Mouse (Mus musculus): ENCODE measurements around the gene Pax3.

Pax3 gene

DNA sequence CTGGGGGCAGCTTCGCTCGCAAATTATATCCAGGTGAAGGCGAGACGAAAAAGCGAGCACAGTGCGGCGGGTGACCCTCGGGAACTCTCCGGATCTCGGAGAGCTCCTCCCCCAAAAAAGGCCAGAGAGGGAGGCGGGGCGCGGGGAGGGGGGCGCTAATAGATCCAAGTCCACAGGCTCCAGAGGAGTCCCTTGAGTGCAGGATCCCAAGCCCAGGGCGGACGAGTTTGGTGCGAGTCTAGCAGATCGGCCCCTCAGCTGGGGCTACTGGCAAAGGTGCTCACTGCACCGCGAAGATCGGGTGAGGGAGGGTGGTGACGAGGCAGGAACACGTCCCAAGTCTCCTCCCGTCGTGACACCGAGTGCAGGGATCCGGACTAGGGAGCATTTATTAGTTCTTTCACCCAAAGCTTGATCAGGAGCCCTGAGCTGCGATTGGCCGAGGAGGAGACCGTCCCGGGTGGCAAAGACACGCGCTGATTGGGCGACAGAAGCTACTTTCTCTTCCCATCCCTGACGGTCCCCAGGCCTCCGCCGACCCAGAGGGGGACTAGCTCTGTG, at the start of gene Pax3:
Gene Pax3 (minus strand): TSS at position 384 of the 561 bp plus-strand sequence.
- peak in 1 of 2 experiments; percentile 29 for DNase-seq

DNA sequence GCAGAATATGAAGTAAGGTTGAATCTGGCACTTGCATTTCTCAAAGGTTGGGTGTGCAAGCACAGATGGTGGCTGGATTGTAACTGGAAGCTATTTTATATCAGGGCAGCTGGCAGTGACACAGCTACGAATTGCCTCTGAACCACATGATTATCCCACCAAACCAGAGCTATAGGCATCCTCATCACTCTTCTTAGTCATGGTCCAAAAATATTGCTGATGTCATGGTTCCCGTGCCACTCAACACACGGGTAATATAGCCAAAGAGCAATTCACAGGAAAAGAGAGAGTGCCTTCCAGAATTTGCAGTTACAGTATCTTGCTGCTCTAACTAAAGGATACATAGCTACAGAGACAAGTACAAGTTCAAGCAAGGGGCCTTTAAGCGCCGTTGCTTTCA, 37.4 kb upstream of the Pax3 start:
- no peak for DNase-seq

GRCm38 (mm10) chr1:78231901-78232546, 35.1 kb upstream of the Pax3 start:
- DNase-seq = no peak

- DNase-seq = no peak
Measured at GRCm38 (mm10) chr1:78229801-78230200, 32.9 kb upstream of the Pax3 start.

- no peak for DNase-seq
Measured at GRCm38 (mm10) chr1:78228771-78229170, 31.8 kb upstream of the Pax3 start.

GRCm38 (mm10) chr1:78218057-78218780, 21.3 kb upstream of the Pax3 start:
- DNase-seq = no peak

- DNase-seq = peak; percentile 27 to 46
Measured at GRCm38 (mm10) chr1:78217151-78218034, 20.5 kb upstream of the Pax3 start.

- DNase-seq = no peak
Measured at GRCm38 (mm10) chr1:78216509-78217141, 19.7 kb upstream of the Pax3 start.

DNA sequence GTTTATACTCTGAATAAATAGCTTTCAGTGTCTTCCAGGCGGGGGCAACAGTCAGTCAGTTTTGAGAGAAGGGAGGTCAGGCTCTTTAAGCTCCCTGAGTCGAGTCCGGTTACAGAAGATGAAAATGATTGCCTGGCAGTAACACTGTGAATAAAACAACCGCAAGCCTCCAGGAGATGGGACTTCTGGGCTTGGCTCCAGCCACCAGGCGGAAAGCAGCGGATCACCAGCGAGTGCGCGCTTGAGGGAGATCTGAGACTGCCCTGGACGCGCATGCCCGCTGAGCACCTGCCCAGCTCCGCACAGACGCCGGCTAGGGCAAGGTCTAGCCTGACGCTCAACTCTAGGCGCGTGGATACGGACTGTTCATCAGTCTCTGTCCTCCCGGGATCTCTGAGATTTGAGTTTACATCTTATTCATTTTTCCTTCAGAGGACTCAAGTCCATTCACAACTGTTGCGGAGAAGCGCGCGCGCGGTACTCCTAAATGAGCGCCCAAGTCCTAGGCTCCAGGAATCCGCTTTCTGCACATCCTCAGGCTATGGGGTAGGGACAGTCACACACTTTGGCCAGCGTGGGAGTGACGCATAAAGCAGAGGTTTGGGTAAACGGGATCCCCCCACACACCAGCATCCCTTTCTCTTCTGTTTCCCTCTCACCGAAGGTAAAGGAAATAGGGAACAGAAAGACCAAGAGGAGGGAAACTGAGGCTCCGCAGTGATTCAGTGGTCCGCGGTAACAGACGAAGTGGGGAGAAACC, 19.0 kb upstream of the Pax3 start:
- peak; percentile 46 to 54 for DNase-seq

GRCm38 (mm10) chr1:78211041-78211440, 14.1 kb upstream of the Pax3 start:
- DNase-seq = no peak

- DNase-seq = no peak
Measured at GRCm38 (mm10) chr1:78210568-78210967, 13.6 kb upstream of the Pax3 start.

DNA sequence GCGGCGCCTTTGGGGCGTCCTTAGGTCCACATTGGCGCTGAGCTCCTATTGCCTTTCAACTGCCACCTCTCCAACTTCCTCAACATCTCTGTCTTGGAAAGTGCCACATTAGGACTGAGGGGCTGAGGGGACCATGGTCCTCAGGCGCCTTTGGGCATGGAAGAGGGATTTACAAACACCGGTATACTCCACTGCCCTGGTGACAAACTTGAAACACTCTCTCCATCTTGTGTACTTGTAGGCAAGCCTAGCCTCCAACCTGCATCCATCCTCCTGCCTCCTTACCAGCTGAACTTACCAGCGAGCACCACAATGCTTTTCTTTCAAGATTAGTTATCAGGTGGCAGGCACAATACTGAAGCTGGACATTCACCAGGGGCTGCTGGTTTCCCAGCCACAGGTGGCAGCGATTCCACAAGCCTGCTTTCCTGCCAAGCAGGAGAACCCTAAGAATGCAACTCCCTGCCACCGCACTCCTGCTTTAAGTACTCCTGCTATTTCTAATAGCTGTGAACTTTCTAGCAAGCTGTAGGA, 11.4 kb upstream of the Pax3 start:
- no peak for DNase-seq

- no peak for DNase-seq
Measured at GRCm38 (mm10) chr1:78204341-78204740, 7.4 kb upstream of the Pax3 start.

- DNase-seq = no peak
Measured at GRCm38 (mm10) chr1:78203622-78204211, 6.8 kb upstream of the Pax3 start.

DNA sequence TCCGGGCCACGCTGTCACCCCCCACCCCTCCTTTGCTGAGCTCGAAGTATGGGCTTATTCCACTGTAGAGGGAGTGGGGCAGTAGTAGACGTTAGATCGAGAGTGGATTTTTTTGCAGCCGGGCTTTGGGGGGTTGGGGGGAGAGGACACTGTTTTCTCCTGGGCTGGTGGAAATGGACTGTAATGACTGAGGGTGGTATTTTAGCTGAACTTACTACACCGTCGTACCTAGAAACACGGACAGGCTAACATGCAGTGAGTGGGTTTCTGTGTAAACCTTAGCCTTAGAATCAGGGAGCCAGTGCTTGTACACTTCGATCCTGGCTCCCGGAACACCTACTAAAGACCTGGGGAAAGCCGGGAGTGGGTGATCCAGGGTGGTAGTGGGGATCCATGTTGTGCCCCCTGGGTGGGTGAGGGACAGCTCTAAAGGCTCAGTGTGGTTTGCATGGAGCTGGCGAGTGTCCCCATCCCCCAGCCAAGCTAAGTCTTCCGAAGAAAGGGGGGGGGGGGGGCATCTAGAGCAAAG, 6.2 kb upstream of the Pax3 start:
- no peak for DNase-seq

DNA sequence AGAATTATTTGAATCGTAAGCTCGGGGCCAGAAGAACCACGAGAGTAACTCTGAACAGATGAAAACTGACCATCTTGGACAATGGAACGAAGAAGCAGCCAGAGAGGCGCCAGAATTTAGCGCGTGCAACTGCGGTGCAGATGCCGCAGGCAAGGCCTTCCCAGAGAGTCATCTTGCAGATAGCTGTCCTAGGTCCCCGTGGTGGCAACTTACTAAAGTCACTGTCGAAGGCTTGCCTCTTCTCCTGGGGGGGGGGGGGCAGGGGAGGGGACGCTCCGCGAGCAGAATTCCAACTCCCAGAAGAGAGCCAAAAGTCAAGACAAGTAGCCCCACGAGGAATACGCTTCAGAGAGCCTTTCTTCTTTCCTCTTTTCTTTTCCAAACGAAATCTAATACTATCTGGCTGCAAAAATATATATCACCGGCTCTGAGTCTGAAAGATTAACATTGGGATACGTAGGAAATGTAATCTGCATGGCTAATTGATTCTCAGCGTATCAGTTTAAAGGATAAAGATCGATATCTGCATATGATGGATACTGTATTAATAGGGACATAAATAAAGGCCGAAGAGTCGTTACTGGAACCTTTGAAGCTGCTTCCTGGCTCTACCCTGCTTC, 5.6 kb upstream of the Pax3 start:
- DNase-seq = no peak

GRCm38 (mm10) chr1:78201251-78202010, 4.5 kb upstream of the Pax3 start:
- no peak for DNase-seq

DNA sequence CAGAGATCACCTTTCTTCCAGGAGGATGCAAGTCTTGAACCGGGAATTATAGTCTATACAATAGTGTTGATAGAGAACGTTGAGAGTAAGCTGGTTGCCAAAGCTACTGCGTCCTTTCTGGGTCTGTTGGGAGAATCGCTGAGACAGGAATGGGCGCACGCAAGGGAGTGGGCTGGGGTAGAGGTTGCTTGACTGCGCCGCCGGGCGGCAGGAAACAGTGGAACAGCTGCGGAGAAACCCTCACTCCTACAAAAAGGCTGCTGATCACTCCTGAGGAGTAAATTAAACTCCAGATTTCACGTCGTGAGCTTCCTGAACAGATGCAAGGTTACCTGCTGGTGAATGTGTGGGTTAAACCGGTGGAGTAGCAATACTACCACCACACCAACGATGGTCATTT, 3.3 kb upstream of the Pax3 start:
- no peak for DNase-seq

DNA sequence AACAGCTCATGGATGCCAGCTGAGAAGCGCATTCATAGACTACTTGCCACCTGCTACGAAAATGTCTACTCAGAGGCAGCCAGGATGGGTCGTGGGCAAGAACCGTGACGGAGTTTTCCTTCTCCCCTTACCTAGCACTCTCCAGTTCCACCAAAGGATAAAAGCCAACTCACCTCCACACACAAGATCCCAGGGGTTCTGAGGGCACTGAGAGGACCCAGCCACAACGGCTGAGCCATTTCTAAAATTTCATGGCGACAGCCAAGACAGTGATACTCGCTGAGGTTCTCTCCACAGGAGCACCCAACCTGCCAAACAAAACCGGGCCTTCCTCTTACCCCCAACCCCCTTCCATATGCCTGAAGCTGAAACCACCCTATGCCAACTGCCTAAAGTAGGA, 2.3 kb upstream of the Pax3 start:
- DNase-seq = no peak

Measured in cerebellum, adult 18-20 months (tissue).